Mouse (Mus musculus) cerebellum, adult 2 months (tissue): ENCODE measurements around the gene Wars.

Experiments used
- CTCF ChIP-seq: fragments of 200-500 bp; IDR thresholded peaks from 2 replicates; pipeline ENCODE4 v1.5.1; 2011; ENCODE audit warnings: low read depth, mild to moderate bottlenecking, control low read depth, low read length, moderate library complexity, borderline replicate concordance; ENCODE audit not compliant: insufficient read depth
- POLR2A ChIP-seq: fragments of 200-500 bp; IDR thresholded peaks from 2 replicates; pipeline ENCODE4 v1.6.1; 2011; ENCODE audit warnings: low read length, control low read depth, borderline replicate concordance; ENCODE audit not compliant: insufficient read depth

GRCm38 (mm10) chr12:108914709-108915340 lies 20.9 kb upstream of the Wars start:
- TF ChIP-seq POLR2A: no peak
- no peak for TF ChIP-seq CTCF
